Mouse (Mus musculus): ENCODE measurements around the gene Apln. TPM values are rescaled to one million over a fixed set of nuclear protein-coding genes. Genes with fewer than 3 reads are reported as not detected.
A peak's percentile ranks its signal among the peaks of the same experiment; 100 is the strongest.

Gene Apln
- polyA plus RNA-seq, 1 experiment: 0.22 TPM

- Histone ChIP-seq H3K4me3 (replicated peaks) (peak overlapping the region; percentile 92), H3K9me3 (no peaks in the 10 kb centered on the region), H3K27me3 (replicated peaks) (peaks cover 67% of the 10 kb centered on the region), H3K4me1 (peaks cover 10% of the 10 kb centered on the region), H3K36me3 (replicated peaks; ENCODE audit: low read length) (no peaks in the 10 kb centered on the region)
- no peak for TF ChIP-seq GATA1 (IDR thresholded peaks at IDR 0.05; ENCODE audit: borderline replicate concordance, low read length)
- no peak for TF ChIP-seq FLI1 (IDR thresholded peaks at IDR 0.05; ENCODE audit: low read length)
Observed at GRCm38 (mm10) chrX:48054186-48055015, 19.7 kb upstream of the Apln start.

- Histone ChIP-seq H3K4me3 (replicated peaks) (no peak overlapping the region), H3K9me3 (no peaks in the 10 kb centered on the region), H3K27me3 (replicated peaks) (peaks cover 65% of the 10 kb centered on the region), H3K4me1 (peaks cover 10% of the 10 kb centered on the region), H3K36me3 (replicated peaks; ENCODE audit: low read length) (no peaks in the 10 kb centered on the region)
- TF ChIP-seq FLI1 (IDR thresholded peaks at IDR 0.05; ENCODE audit: low read length) (no peak), GATA1 (IDR thresholded peaks at IDR 0.05; ENCODE audit: borderline replicate concordance, low read length) (no peak)
Observed at GRCm38 (mm10) chrX:48053743-48054142, 19.1 kb upstream of the Apln start.

DNA sequence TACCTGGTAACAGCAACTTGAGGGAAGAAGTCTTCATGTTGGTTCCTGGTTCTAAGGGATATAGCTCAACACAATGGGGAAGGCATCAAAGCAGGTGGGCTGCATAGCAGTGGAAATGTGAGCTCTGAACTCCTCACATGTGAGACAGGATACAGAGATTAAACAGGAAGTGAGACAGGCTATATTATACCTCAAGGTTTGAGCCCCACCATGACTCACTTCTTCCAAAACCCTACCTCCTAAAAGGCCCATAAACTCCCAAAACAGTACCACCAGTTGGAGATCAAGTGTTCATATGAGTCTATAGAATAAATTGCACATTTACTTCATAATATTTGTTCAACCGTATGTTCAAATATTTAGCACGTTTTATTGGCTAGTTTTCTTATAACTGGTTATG is 11.7 kb upstream of the Apln start:
- no peaks in the 10 kb centered on the region for H3K36me3 ChIP-seq (replicated peaks; ENCODE audit: low read length)
- no peaks in the 10 kb centered on the region for H3K9me3 ChIP-seq
- no peak overlapping the region for H3K4me3 ChIP-seq (replicated peaks)

DNA sequence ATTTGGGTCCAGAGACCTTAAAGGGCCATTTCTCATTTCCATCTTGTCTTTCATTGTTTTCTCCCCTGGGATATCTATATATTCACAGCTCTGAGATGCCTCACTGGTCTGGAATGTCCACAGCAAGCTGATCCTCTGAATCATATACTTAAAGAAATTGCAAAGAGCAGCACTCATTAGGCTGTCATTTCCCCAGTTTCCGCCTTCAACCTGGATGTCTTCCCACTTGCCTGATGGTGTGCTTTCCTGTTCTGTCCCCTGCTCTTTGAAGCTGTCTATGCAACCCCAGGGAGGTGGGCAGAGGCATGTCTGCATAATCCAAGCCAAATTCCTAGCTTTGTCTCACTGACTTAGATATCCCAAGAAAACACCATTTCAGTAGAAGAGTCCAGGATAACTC is 9.6 kb upstream of the Apln start:
- Histone ChIP-seq H3K4me1 (no peaks in the 10 kb centered on the region), H3K4me3 (replicated peaks) (no peak overlapping the region), H3K36me3 (replicated peaks; ENCODE audit: low read length) (no peaks in the 10 kb centered on the region), H3K27me3 (replicated peaks) (peaks cover 45% of the 10 kb centered on the region), H3K9me3 (no peaks in the 10 kb centered on the region)
- TF ChIP-seq GATA1 (IDR thresholded peaks at IDR 0.05; ENCODE audit: borderline replicate concordance, low read length) (no peak), FLI1 (IDR thresholded peaks at IDR 0.05; ENCODE audit: low read length) (no peak)

More for the DNA sequence above, 11.7 kb upstream of the Apln start:
- TF ChIP-seq GATA1 (IDR thresholded peaks at IDR 0.05; ENCODE audit: borderline replicate concordance, low read length): no peak
- no peak for TF ChIP-seq FLI1 (IDR thresholded peaks at IDR 0.05; ENCODE audit: low read length)
- H3K27me3 ChIP-seq (replicated peaks): peaks cover 50% of the 10 kb centered on the region
- no peaks in the 10 kb centered on the region for H3K4me1 ChIP-seq

DNA sequence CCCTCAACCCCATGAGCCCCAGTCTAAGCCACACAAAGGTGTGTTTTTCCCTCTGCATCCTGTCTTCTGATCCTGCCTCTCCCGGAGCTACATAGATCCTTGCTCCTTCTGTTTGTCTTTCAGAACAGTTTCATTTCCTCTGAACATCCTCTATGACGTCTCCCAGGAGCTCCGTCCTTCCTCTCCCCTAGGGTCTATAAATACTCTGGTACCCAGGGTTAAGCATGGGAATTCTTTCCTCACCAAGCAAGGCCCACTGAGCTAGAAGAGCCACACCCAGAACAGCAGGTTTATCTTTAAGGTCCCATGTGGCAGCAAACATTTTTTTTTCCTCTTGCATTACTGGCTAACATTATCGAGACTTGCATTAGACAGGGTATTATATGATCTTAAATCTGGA is 8.1 kb upstream of the Apln start:
- Histone ChIP-seq H3K4me1 (no peaks in the 10 kb centered on the region), H3K27me3 (replicated peaks) (peaks cover 53% of the 10 kb centered on the region), H3K36me3 (replicated peaks; ENCODE audit: low read length) (no peaks in the 10 kb centered on the region), H3K4me3 (replicated peaks) (no peak overlapping the region), H3K9me3 (no peaks in the 10 kb centered on the region)
- TF ChIP-seq GATA1 (IDR thresholded peaks at IDR 0.05; ENCODE audit: borderline replicate concordance, low read length) (no peak), FLI1 (IDR thresholded peaks at IDR 0.05; ENCODE audit: low read length) (no peak)

DNA sequence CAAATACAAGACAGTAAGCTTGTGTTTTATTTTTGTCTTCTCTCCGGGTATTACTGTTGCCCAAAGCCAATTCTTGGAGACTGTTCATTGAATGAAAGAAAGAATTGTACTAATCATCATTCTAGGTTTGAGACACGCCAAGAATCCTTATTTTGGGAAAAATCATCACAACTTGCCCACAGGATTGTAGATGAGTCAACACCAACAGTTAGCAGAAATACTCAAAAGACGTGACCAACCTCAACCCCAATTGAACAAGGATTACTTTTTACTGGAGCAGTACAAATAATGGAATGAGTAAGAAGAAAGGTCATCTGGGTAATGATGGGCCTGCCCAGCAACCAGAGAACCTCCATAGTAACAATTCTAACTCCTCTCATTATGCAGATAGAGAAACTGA is 5.7 kb upstream of the Apln start:
- peaks cover 65% of the 10 kb centered on the region for H3K27me3 ChIP-seq (replicated peaks)
- H3K36me3 ChIP-seq (replicated peaks; ENCODE audit: low read length): no peaks in the 10 kb centered on the region
- no peak for TF ChIP-seq GATA1 (IDR thresholded peaks at IDR 0.05; ENCODE audit: borderline replicate concordance, low read length)
- no peaks in the 10 kb centered on the region for H3K9me3 ChIP-seq
- H3K4me3 ChIP-seq (replicated peaks): no peak overlapping the region
- no peaks in the 10 kb centered on the region for H3K4me1 ChIP-seq

- Histone ChIP-seq H3K36me3 (replicated peaks; ENCODE audit: low read length) (no peaks in the 10 kb centered on the region), H3K9me3 (peaks cover 8% of the 10 kb centered on the region; the same call in 1 of the 2 replicates), H3K4me1 (peaks cover 14% of the 10 kb centered on the region), H3K4me3 (replicated peaks) (peak overlapping the region; percentile 90), H3K27me3 (replicated peaks) (peaks cover 88% of the 10 kb centered on the region)
- TF ChIP-seq FLI1 (IDR thresholded peaks at IDR 0.05; ENCODE audit: low read length): no peak
- TF ChIP-seq GATA1 (IDR thresholded peaks at IDR 0.05; ENCODE audit: borderline replicate concordance, low read length): no peak
Observed at GRCm38 (mm10) chrX:48033766-48034143, 898 bp downstream of the Apln start.

DNA sequence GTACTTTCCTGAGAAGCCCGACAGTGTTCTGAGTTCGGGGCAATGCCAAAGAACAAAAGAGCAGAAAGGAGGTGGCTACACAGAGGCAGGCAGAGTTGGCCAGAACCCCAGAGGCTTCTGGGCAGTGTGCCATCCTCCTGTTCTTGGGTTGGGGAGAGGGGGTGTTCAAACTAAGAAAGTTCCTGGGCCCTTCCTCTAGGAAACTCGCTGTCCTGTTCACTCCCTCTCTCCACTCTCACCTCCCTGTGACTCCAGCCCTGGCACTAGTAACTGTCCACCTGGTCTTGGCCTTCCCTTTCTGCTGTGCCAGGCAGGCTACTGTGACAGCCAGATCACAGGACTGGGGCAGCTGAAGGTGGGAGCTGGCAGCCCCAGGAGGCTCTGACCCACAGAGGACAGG is 1.6 kb downstream of the Apln start:
- no peaks in the 10 kb centered on the region for H3K36me3 ChIP-seq (replicated peaks; ENCODE audit: low read length)
- H3K4me3 ChIP-seq (replicated peaks): no peak overlapping the region
- peaks cover 90% of the 10 kb centered on the region for H3K27me3 ChIP-seq (replicated peaks)
- TF ChIP-seq GATA1 (IDR thresholded peaks at IDR 0.05; ENCODE audit: borderline replicate concordance, low read length) (no peak), FLI1 (IDR thresholded peaks at IDR 0.05; ENCODE audit: low read length) (no peak)
- peaks cover 14% of the 10 kb centered on the region for H3K4me1 ChIP-seq
- peaks cover 8% of the 10 kb centered on the region; the same call in 1 of the 2 replicates for H3K9me3 ChIP-seq

DNA sequence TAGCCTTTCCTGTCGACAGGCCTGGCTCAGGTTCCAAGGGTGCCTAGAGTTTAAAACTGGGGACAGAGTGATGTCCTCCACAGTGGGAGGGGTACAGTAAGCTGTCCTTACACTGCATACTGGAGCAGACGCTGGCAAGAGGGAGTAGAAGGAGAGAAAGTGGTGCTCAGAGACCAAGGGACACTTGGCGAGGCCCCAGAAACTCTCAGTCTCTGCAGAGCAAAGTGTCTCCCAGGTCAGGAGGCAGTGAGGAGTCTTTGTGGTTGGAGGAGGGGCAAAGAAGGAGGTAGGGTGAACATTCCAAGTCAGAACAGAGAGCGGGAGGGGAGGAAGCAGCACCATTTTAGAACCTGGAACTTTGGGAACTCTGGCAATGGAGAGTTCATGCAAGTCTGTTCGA is 2.8 kb downstream of the Apln start:
- peaks cover 14% of the 10 kb centered on the region for H3K4me1 ChIP-seq
- H3K9me3 ChIP-seq: peaks cover 8% of the 10 kb centered on the region; the same call in 1 of the 2 replicates
- H3K27me3 ChIP-seq (replicated peaks): peaks cover 92% of the 10 kb centered on the region
- no peak overlapping the region for H3K4me3 ChIP-seq (replicated peaks)
- H3K36me3 ChIP-seq (replicated peaks; ENCODE audit: low read length): no peaks in the 10 kb centered on the region
- TF ChIP-seq FLI1 (IDR thresholded peaks at IDR 0.05; ENCODE audit: low read length) (no peak), GATA1 (IDR thresholded peaks at IDR 0.05; ENCODE audit: borderline replicate concordance, low read length) (no peak)

DNA sequence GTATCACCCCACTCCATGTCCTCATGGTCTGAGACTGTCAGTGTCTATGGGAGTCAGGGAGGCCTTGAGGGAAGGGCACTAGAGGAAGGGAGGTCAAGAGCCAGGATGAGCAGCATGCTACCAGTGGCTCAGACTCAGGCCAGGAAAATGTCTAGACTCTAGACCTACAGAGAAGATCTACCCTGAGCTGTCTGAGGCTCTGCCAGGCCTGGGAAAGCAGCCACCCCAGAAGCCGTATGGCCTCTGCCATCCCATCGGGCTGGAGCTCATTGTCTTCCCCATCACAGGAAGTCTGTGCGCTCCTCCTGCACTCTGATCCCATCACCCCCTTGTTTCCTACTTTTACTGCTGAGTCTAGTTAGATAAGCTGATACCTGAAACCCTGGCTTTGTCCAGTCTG is 4.1 kb downstream of the Apln start:
- TF ChIP-seq GATA1 (IDR thresholded peaks at IDR 0.05; ENCODE audit: borderline replicate concordance, low read length) (no peak), FLI1 (IDR thresholded peaks at IDR 0.05; ENCODE audit: low read length) (no peak)
- Histone ChIP-seq H3K4me3 (replicated peaks) (no peak overlapping the region), H3K36me3 (replicated peaks; ENCODE audit: low read length) (no peaks in the 10 kb centered on the region), H3K4me1 (peaks cover 14% of the 10 kb centered on the region), H3K27me3 (replicated peaks) (peaks cover 90% of the 10 kb centered on the region), H3K9me3 (peaks cover 8% of the 10 kb centered on the region; the same call in 1 of the 2 replicates)
